Mouse (Mus musculus): ENCODE results near the gene Gga1.

DNA sequence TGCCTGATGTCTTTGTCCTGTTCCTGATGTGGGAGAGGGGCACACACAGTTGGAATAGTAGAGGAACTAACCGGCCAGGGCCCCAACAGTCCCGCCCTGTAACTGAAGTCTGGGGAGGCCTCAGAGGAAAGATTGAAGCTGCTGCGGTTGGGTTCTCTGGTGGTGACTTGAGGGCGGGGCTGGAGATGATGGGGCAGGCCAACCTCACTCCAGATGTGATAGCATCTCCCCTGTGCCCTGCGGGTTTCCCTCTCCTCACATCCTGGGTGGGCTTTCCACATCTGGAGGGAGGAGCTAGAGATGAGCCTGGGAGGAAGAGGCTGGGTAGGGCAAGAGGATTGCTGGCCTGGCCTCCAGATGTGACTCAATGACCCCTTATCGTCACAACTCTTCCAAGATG, 46.6 kb downstream of the Gga1 start:
- TF ChIP-seq CTCF (IDR thresholded peaks at IDR 0.05; ENCODE audit: control insufficient read depth, insufficient read depth, insufficient read length) (no peak), MYOG (IDR thresholded peaks at IDR 0.05; ENCODE audit: control insufficient read depth, extremely low read depth, insufficient read length) (no peak), FOSL1 (IDR thresholded peaks at IDR 0.05; ENCODE audit: insufficient read depth, low read length, poor library complexity, severe bottlenecking) (no peak), CEBPB (IDR thresholded peaks at IDR 0.05; ENCODE audit: low read depth) (no peak), USF1 (IDR thresholded peaks at IDR 0.05; ENCODE audit: low read depth) (no peak)

Measured in C2C12 (cell line).